Mouse (Mus musculus): Measurements from ENCODE around the gene Odf3b. TPM values are rescaled to one million over a fixed set of nuclear protein-coding genes. Genes with fewer than 3 reads are reported as not detected.

Odf3b gene
- polyA plus RNA-seq, 1 experiment, result 142 TPM

GRCm38 (mm10) chr15:89390081-89390480, 11.0 kb upstream of the Odf3b start:
- WGBS, result 96% methylated on average over 10 of the region's 10 CpGs
- TF ChIP-seq CTCF (IDR thresholded peaks at IDR 0.05; ENCODE audit: extremely low read depth, insufficient read length, insufficient replicate concordance, low read depth, low read length), result no peak
- no peak for TF ChIP-seq POLR2A (IDR thresholded peaks at IDR 0.05; ENCODE audit: low read depth, low read length)
- no peaks in the 10 kb centered on the region for H3K4me1 ChIP-seq (ENCODE audit: control insufficient read depth, insufficient read depth, insufficient read length, low read length)
- H3K27me3 ChIP-seq (ENCODE audit: control insufficient read depth, insufficient read depth, low read length), result no peaks in the 10 kb centered on the region
- H3K36me3 ChIP-seq (ENCODE audit: control insufficient read depth, insufficient read depth, low read length), result no peaks in the 10 kb centered on the region
- no peak overlapping the region for H3K27ac ChIP-seq (ENCODE audit: insufficient read depth, low read depth, low read length)
- no peak overlapping the region for H3K4me3 ChIP-seq (ENCODE audit: low read depth, low read length)

GRCm38 (mm10) chr15:89387127-89387526, 8.0 kb upstream of the Odf3b start:
- no peak overlapping the region for H3K4me3 ChIP-seq (ENCODE audit: low read depth, low read length)
- H3K36me3 ChIP-seq (ENCODE audit: control insufficient read depth, insufficient read depth, low read length), result no peaks in the 10 kb centered on the region
- WGBS, result 55% methylated on average over 12 of the region's 12 CpGs
- TF ChIP-seq CTCF (IDR thresholded peaks at IDR 0.05; ENCODE audit: extremely low read depth, insufficient read length, insufficient replicate concordance, low read depth, low read length) (no peak), POLR2A (IDR thresholded peaks at IDR 0.05; ENCODE audit: low read depth, low read length) (no peak)
- no peaks in the 10 kb centered on the region for H3K4me1 ChIP-seq (ENCODE audit: control insufficient read depth, insufficient read depth, insufficient read length, low read length)
- H3K27me3 ChIP-seq (ENCODE audit: control insufficient read depth, insufficient read depth, low read length), result no peaks in the 10 kb centered on the region
- H3K27ac ChIP-seq (ENCODE audit: insufficient read depth, low read depth, low read length), result no peak overlapping the region

- H3K4me3 ChIP-seq (ENCODE audit: low read depth, low read length), result no peak within 1 kb of the TSS
- no peak for TF ChIP-seq CTCF (IDR thresholded peaks at IDR 0.05; ENCODE audit: extremely low read depth, insufficient read length, insufficient replicate concordance, low read depth, low read length)
- no peak within 1 kb of the TSS for H3K27ac ChIP-seq (ENCODE audit: insufficient read depth, low read depth, low read length)
- no peaks in the 10 kb centered on the region for H3K27me3 ChIP-seq (ENCODE audit: control insufficient read depth, insufficient read depth, low read length)
- no peaks in the 10 kb centered on the region for H3K36me3 ChIP-seq (ENCODE audit: control insufficient read depth, insufficient read depth, low read length)
- 0 out of 2 replicates have a peak, but pooled peaks cover under 1% of the 10 kb centered on the region for H3K4me1 ChIP-seq (ENCODE audit: control insufficient read depth, insufficient read depth, insufficient read length, low read length)
- WGBS, result 90% methylated on average over 7 of the region's 7 CpGs
Measured at GRCm38 (mm10) chr15:89384617-89385016, 5.5 kb upstream of the Odf3b start, which contains the start of gene Klhdc7b. Gene Klhdc7b (plus strand): TSS chr15:89384917.

- peak overlapping the region; percentile 74 for H3K4me3 ChIP-seq (ENCODE audit: low read depth, low read length)
- WGBS, result 10% methylated on average over 10 of the region's 10 CpGs
- H3K27me3 ChIP-seq (ENCODE audit: control insufficient read depth, insufficient read depth, low read length), result no peaks in the 10 kb centered on the region
- no peak for TF ChIP-seq POLR2A (IDR thresholded peaks at IDR 0.05; ENCODE audit: low read depth, low read length)
- no peak for TF ChIP-seq CTCF (IDR thresholded peaks at IDR 0.05; ENCODE audit: extremely low read depth, insufficient read length, insufficient replicate concordance, low read depth, low read length)
- peak overlapping the region; percentile 89 for H3K27ac ChIP-seq (ENCODE audit: insufficient read depth, low read depth, low read length)
- H3K4me1 ChIP-seq (ENCODE audit: control insufficient read depth, insufficient read depth, insufficient read length, low read length), result peaks cover 32% of the 10 kb centered on the region
- H3K36me3 ChIP-seq (ENCODE audit: control insufficient read depth, insufficient read depth, low read length), result no peaks in the 10 kb centered on the region
Measured at GRCm38 (mm10) chr15:89379429-89379828, 347 bp upstream of the Odf3b start.

GRCm38 (mm10) chr15:89377938-89378828, 899 bp downstream of the Odf3b start:
- H3K4me3 ChIP-seq (ENCODE audit: low read depth, low read length), result peak overlapping the region; percentile 74
- WGBS, result 18% methylated on average over 46 of the region's 46 CpGs
- peaks cover 37% of the 10 kb centered on the region for H3K4me1 ChIP-seq (ENCODE audit: control insufficient read depth, insufficient read depth, insufficient read length, low read length)
- peak overlapping the region; percentile 89 for H3K27ac ChIP-seq (ENCODE audit: insufficient read depth, low read depth, low read length)
- no peaks in the 10 kb centered on the region for H3K27me3 ChIP-seq (ENCODE audit: control insufficient read depth, insufficient read depth, low read length)
- no peaks in the 10 kb centered on the region for H3K36me3 ChIP-seq (ENCODE audit: control insufficient read depth, insufficient read depth, low read length)
- TF ChIP-seq POLR2A (IDR thresholded peaks at IDR 0.05; ENCODE audit: low read depth, low read length) (no peak; the same call in 1 of the 2 replicates), CTCF (IDR thresholded peaks at IDR 0.05; ENCODE audit: extremely low read depth, insufficient read length, insufficient replicate concordance, low read depth, low read length) (no peak)

- H3K27me3 ChIP-seq (ENCODE audit: control insufficient read depth, insufficient read depth, low read length), result no peaks in the 10 kb centered on the region
- H3K4me3 ChIP-seq (ENCODE audit: low read depth, low read length), result peak overlapping the region; percentile 74
- WGBS, result 6% methylated on average over 18 of the region's 18 CpGs
- peak overlapping the region; percentile 89 for H3K27ac ChIP-seq (ENCODE audit: insufficient read depth, low read depth, low read length)
- TF ChIP-seq CTCF (IDR thresholded peaks at IDR 0.05; ENCODE audit: extremely low read depth, insufficient read length, insufficient replicate concordance, low read depth, low read length), result no peak
- TF ChIP-seq POLR2A (IDR thresholded peaks at IDR 0.05; ENCODE audit: low read depth, low read length), result no peak
- H3K4me1 ChIP-seq (ENCODE audit: control insufficient read depth, insufficient read depth, insufficient read length, low read length), result peaks cover 39% of the 10 kb centered on the region
- peaks cover 2% of the 10 kb centered on the region for H3K36me3 ChIP-seq (ENCODE audit: control insufficient read depth, insufficient read depth, low read length)
Measured at GRCm38 (mm10) chr15:89377362-89377761, 1.7 kb downstream of the Odf3b start.

GRCm38 (mm10) chr15:89376957-89377356, 2.1 kb downstream of the Odf3b start, which contains the start of gene Tymp:
Gene Tymp (minus strand): TSS chr15:89377039.
- H3K27ac ChIP-seq (ENCODE audit: insufficient read depth, low read depth, low read length), result peak within 1 kb of the TSS; percentile 89
- peaks cover 39% of the 10 kb centered on the region for H3K4me1 ChIP-seq (ENCODE audit: control insufficient read depth, insufficient read depth, insufficient read length, low read length)
- H3K27me3 ChIP-seq (ENCODE audit: control insufficient read depth, insufficient read depth, low read length), result no peaks in the 10 kb centered on the region
- 38% methylated on average over 16 of the region's 16 CpGs for WGBS
- TF ChIP-seq POLR2A (IDR thresholded peaks at IDR 0.05; ENCODE audit: low read depth, low read length) (peak; percentile 45; the same call in 1 of the 2 replicates), CTCF (IDR thresholded peaks at IDR 0.05; ENCODE audit: extremely low read depth, insufficient read length, insufficient replicate concordance, low read depth, low read length) (no peak)
- H3K36me3 ChIP-seq (ENCODE audit: control insufficient read depth, insufficient read depth, low read length), result peaks cover 5% of the 10 kb centered on the region
- H3K4me3 ChIP-seq (ENCODE audit: low read depth, low read length), result peak within 1 kb of the TSS; percentile 74

Measured in small intestine, adult 2 months (tissue).